Mouse (Mus musculus): Measurements from ENCODE around the gene Dek.

- no peak for TF ChIP-seq GATA1 (IDR thresholded peaks at IDR 0.05; ENCODE audit: low read length)
- no peak for TF ChIP-seq TAL1 (IDR thresholded peaks at IDR 0.05; ENCODE audit: low read length)
These were observed 12.2 kb downstream of the Dek start for GRCm38 (mm10) chr13:47093791-47094190.
